Mouse (Mus musculus): Measurements from ENCODE around the gene Vmn1r63. TPM values are rescaled to one million over a fixed set of nuclear protein-coding genes. Genes with fewer than 3 reads are reported as not detected.
"Not testable (repeated sequence)": the region's sequence is repeated elsewhere in the genome, so short reads cannot be mapped to it uniquely, and the experiment has no call there.

Vmn1r63 gene
- total RNA-seq (2014; rRNA removed), result not detected in 2 replicates
- not detected in 2 replicates for polyA plus RNA-seq (2015; fragmentation: Nextera tagmentation; extraction: Ambion mirVana)

- H3K27me3 ChIP-seq (ENCODE audit: insufficient read depth, low read length); H3K4me2 ChIP-seq (ENCODE audit: low read depth, low read length, poor library complexity, severe bottlenecking); H3K9me3 ChIP-seq (ENCODE audit: low read length); H3K4me3 ChIP-seq (ENCODE audit: low read depth, low read length); ATAC-seq (ENCODE audit: low FRiP score); H3K4me1 ChIP-seq (ENCODE audit: insufficient read depth, low read length); H3K27ac ChIP-seq (ENCODE audit: low read depth, low read length); H3K36me3 ChIP-seq (ENCODE audit: insufficient read depth, low read length); H3K9ac ChIP-seq (replicated peaks; ENCODE audit: low read length, poor library complexity, severe bottlenecking); DNase-seq (ENCODE audit: low spot score): not testable (repeated sequence)
- WGBS, result no CpG with 5 or more reads among the region's 2 CpGs
These were observed at the start of gene Vmn1r63 for GRCm38 (mm10) chr7:5805345-5805744. Vmn1r63 (minus strand) TSS chr7:5805445.

Other genes starting within 250 kb of the Vmn1r63 start
- not detected in 2 replicates for gene Vmn1r61, start 192.2 kb downstream of the Vmn1r63 start, total RNA-seq (2014; rRNA removed)
- gene Vmn1r61, start 192.2 kb downstream of the Vmn1r63 start, polyA plus RNA-seq (2015; fragmentation: Nextera tagmentation; extraction: Ambion mirVana), result not detected in 2 replicates
- not detected in 2 replicates for gene Vmn1r62, start 131.8 kb downstream of the Vmn1r63 start, total RNA-seq (2014; rRNA removed)
- not detected in 2 replicates for gene Vmn1r62, start 131.8 kb downstream of the Vmn1r63 start, polyA plus RNA-seq (2015; fragmentation: Nextera tagmentation; extraction: Ambion mirVana)
- gene Vmn1r64, start 79.1 kb upstream of the Vmn1r63 start, total RNA-seq (2014; rRNA removed), result not detected in 2 replicates
- gene Vmn1r64, start 79.1 kb upstream of the Vmn1r63 start, polyA plus RNA-seq (2015; fragmentation: Nextera tagmentation; extraction: Ambion mirVana), result not detected in 2 replicates
- gene Vmn1r65, start 205.6 kb upstream of the Vmn1r63 start, total RNA-seq (2014; rRNA removed), result not detected in 2 replicates
- gene Vmn1r65, start 205.6 kb upstream of the Vmn1r63 start, polyA plus RNA-seq (2015; fragmentation: Nextera tagmentation; extraction: Ambion mirVana), result not detected in 2 replicates
- not detected in 2 replicates for gene Nlrp4c, start 239.7 kb upstream of the Vmn1r63 start, total RNA-seq (2014; rRNA removed)
- gene Nlrp4c, start 239.7 kb upstream of the Vmn1r63 start, polyA plus RNA-seq (2015; fragmentation: Nextera tagmentation; extraction: Ambion mirVana), result not detected in 2 replicates

All from midbrain, postnatal 0 days (tissue).